Mouse (Mus musculus): ENCODE measurements around the gene Ppt1. TPM values are rescaled to one million over a fixed set of nuclear protein-coding genes. Genes with fewer than 3 reads are reported as not detected.

The Ppt1 gene
- 117 TPM for polyA plus RNA-seq (2017; shearing (Covaris generic))

DNA sequence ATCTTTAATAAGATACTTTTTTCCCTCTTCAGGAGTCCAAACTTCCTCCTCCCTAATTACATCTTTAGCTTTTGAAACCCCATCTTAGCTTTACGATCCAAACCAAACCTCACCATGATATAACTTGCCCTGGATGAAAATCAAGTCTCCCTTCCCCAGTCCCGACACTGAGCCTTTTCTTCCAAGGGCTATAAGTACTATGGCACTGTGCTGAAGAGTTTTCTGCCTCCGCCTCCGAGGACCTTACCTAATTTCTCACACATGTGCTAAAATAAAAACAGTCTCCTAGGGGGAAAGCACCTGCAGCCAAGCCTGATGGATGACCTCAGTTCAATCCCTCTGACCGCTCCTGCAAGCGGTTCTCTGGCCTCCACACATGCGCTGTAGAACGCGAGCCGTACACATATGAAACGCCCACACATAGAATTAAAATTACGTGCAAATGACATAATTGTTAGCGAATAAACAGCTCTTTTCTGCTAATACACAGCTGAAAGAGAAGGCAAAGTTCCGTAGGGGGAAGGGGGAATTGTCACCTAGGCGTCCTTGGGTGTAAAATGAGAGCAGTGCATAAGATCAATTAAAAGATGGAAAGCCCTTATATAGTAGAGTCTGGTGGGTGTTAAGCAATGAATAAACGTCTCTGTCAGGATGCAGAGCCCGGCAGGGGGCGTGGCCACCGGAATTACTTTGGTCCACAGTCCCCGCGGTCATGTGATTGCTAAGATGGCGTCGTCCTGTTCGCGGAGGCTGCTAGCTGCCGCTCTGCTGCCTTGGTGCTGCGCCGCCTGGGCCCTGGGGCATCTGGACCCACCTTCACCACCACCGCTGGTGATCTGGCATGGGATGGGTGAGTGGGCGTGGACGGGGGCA is at the start of gene Ppt1:
Gene Ppt1, plus strand, starts transcription at position 713 of the 873 bp plus-strand sequence.

DNA sequence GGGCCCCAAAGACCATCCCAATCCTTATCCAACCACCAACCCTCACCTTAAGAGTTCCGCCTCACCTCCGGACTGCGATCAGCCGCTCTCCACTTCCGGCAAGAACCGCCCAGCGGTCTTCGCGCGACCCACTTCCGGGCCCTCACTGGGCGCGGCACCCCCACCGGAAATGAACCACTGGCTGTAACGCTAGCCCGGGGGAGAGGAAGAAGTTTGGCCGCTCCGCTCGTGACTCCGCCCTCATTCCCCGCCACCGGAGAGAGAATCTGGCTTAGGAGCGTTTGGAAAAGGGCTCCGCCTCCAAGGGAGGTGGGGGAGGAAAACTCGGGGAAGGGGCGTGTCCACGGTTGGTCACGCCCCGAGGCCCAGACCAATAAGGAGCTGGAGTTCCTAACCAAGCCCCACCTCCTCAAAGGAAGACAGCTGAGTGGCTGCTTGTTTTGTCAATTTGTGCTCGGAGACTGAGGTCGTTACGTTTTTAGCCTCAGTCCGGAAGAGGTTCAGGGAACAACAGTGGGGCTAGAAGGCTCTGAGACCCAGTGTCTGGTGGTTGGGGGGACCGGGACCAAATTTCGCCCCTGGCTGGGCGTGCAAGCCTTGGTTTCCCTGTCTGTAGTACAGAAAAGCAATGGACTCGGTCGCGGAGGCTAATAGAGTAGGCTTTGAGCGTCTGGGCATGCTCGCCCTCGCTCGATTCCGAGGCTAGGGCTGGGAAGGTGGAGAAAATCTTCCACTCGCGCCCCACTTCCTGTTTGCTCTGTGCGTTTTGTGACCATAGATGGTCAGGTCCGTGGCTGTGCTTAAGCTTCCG is 49.9 kb downstream of the Ppt1 start, which contains the start of gene Cap1:
Gene Cap1, minus strand, starts transcription at position 289 of the 811 bp plus-strand sequence.

Other genes with a start within 250 kb of the Ppt1 start
- gene 9530002B09Rik, start 147.0 kb upstream of the Ppt1 start, polyA plus RNA-seq (2017; shearing (Covaris generic)), result not detected
- gene Cap1, start 49.8 kb downstream of the Ppt1 start, polyA plus RNA-seq (2017; shearing (Covaris generic)), result 193 TPM
- 4.0 TPM for gene Mfsd2a, start 124.9 kb downstream of the Ppt1 start, polyA plus RNA-seq (2017; shearing (Covaris generic))
- gene Mycl, start 159.4 kb downstream of the Ppt1 start, polyA plus RNA-seq (2017; shearing (Covaris generic)), result not detected
- gene Trit1, start 180.4 kb downstream of the Ppt1 start, polyA plus RNA-seq (2017; shearing (Covaris generic)), result 26.3 TPM

Data from activated CD4-positive, CD25-positive, alpha-beta regulatory T cell, adult 9 weeks (primary cell).